Mouse (Mus musculus): ENCODE results near the gene Rgs16.

Gene Rgs16

DNA sequence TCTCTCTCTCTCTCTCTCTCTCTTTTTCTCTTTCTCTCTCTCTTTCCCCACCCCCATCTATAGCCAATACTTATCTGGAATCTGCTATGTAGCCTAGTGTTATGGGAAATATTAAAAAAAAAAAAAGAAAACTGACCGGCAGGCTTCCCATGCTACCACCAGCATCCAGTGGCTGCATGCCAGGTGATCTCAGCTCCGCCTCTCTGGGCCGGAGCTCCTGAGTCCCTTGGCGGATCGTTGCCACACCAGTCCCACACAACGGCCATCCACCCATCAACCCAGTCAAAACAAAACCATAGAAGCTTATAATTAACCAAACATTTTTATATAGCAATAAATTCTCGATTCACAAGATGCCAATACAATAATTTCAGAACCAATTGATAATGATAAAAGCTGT is 19.2 kb upstream of the Rgs16 start:
- no peak for DNase-seq (ENCODE audit: low spot score)

DNA sequence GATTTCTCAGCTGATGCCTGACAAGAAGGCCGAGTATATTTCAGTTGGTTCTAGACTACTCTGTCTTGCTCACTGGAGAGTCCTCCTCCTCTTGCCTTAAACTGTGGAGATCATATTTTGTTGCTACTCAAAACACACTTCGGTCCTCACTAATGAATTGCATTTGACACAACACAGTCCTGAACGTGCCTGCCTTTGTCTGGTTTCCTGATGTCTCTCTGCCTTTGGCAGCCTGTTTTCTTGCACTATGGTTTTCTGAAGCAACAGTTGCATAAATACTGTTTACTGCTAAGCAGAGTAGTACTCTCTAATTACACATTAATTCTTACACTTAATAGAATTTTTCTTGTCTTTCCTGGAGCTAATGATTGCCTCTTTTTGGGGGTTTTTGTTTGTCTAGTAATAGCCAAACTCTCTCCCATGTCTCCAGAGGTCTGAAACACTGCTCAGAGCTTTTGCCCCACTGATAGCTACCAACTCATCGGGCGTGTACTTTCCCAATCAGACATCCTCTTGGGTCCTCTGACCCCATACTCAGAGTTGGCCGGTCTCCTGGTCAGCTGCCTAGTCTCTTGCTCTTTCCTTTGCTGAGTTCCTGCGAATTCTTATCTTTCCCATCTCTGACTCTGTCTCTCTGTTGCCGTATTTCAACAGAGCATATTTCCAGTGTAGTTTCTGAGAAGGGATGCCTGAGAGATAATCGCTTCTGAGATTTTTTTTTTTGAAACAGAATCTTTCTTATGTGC is 18.4 kb upstream of the Rgs16 start:
- no peak for DNase-seq (ENCODE audit: low spot score)

DNA sequence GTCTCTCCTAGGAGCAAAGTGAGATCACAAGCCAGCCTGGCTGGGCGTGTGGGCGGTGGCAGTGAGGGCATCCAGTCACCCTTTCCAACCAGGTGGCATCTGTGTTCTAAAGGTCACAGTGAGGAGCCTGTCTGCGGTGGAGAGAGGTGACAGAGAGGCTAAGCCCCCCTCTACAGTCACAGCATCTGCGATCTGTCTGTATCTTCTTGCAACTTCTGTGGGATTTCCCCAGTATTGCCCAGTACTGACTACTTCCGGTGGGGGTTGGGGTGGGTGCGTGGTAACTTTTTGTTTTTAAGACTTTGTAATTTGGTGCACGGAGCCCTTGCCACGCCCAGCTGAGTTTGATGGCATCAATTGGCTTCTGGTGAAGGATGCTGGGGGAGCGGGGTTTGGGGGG is 16.7 kb upstream of the Rgs16 start:
- DNase-seq (ENCODE audit: low spot score), result no peak

DNA sequence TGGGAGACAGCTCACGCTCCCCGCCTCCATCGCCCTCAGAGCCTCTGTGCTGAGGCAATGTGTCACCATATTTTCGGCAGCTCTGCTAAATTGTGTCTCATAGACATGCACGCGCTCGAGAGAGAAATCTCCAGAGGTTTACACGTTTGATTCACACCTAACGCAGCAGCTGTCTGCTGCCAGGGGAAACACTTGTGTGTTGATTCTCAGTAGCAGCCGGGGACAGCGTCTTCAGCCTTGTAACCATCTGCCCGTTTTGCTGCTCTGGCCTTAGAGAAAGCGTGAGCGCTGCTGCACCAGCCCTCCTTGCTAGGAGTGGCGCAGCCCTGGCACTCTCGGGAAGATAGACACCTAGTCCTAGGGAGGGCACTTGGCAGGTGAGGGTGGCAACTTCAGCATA is 13.5 kb upstream of the Rgs16 start:
- DNase-seq (ENCODE audit: low spot score), result no peak

DNA sequence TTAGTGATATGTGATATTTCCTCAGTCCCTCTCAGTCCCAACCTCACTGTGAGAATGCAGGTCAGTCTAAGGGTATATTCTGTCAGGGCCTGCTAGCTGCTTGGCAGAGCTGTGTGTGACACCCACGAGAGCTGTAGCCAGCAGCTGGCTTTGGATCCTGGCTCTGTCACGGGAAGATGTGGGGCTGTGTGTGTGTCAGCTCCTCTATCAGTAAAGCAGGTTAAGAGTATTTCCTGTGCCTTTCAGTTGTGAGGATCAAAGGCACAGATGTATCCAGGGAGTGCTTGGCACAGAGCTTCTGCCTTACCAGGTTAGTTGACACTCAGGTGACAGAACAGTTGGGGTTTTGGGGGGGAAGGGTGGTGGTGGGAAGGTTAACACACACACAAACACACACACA is 10.3 kb upstream of the Rgs16 start:
- no peak for DNase-seq (ENCODE audit: low spot score)

DNA sequence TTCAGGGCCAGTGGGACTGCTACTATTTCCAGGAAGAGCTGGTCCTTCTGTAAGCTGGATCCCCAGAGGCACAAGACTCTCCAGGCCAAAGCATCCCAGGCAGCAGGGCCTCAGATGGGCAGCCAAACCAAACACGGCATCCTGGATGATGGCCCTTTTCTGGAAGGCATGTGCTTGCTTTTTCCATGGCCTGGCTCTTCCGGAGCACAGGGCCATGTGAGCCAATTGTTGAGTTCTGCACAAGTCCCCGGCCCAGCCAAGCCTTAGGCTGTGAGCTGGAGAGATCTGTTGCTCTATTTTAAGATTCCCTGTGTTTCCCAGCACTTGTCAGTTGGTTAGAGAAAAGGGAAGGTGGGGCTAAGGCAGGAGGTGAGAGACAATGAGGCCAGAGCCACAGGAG is 9.5 kb upstream of the Rgs16 start:
- no peak for DNase-seq (ENCODE audit: low spot score)

DNA sequence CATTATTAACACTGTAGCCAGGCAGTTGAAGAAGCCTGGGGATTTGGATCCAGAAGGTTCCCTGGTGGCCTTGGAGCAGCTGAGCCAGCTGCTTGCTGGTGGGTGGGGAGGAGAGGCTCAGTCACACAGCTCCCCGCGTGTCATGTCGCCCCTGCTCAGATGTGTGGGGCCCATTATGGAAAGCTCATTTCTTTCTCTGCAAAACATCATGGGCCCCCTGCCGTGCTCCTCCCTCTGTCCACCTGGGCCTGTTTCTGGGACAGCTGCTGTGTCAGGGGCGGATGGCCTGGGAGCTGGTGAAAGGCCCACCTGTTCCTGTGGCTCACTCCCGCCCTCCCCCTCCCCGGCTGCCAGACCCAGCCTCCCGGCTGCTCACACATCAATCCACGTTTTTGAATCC is 7.0 kb upstream of the Rgs16 start:
- DNase-seq (ENCODE audit: low spot score), result peak; percentile 62

DNA sequence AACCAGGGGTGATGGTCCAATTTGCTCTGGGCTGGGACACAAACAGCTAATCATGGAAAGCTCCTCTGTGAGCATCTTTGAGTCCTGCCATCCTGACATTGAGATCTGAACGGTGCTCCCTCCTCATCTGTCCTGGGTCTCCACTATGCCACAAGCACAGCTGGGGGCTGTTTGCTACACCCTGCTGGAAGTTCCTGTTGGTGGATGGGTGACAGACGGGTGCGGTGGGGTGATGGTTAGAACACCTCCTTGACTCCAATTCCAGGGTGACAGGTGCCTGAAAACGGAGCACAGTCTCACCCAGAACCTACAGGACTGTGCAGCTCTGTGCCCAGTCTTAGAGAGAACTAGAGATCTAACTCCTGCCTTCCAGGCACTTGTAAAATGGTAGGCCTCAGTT is 5.3 kb upstream of the Rgs16 start:
- no peak for DNase-seq (ENCODE audit: low spot score)

DNA sequence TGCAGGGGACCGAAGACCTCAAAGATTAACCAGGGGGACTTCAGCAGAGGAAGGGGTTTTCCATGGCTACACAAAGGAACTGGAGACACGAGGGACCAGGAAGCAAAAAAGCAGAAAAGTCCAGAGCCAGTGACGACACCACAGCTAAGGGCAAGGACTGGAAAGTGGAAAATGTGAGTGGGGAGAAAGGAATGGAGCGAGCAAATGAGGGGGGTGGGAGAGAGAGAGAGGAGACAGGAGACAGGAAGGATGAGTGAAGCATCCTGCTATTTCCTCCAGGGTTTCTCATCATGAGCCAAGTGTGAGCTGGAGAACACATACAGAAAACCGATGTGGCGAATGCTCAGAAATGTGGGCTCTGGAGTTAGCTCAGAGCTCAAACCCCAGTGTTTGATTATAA is 4.1 kb upstream of the Rgs16 start:
- DNase-seq (ENCODE audit: low spot score), result no peak

DNA sequence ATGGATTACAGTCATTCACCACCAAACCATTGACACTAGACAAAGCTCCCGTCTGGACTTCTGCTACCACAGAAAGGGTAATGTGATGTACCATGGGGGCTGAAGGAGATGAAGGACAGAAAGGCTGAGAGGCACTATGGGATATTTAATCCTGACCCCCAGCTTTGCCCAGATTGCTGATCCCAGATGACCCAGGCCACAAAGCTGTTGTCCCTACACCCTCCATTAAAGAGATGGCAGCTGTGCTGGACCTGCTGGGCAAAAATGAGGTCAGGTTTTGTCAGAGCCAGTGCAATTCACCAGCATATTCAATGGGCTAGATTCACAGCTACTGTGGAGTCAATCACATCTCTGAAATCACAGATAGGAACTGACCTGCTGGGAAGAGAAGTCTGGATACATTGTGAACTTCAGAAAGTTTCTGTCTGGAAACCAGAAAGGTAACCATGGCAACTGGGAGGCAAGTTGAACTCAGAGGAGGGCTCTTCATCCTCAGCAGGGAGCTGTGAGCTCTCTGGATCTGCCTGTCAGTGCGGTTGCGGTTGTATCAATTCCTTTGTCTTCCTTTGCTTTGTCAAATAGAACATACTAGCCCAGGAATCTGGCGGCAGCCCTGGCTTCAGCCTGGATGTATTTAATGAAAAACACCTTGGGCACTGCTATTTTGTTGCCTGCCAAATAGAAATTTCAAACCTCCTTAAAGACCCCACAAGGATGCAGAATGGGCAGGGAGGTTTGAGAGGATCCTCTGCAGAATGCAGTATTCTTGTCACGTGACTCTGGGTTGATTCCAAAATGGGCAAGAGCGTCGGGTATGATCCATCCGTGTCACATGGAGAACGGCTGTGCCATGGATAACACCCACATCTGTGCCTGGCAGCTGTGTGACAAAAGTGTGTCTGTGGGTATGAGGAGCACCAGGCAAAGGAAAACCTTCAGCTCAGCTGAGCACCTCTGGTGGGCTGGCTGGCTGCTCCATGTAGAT is 2.8 kb upstream of the Rgs16 start:
- peak; percentile 68 for DNase-seq (ENCODE audit: low spot score)

DNA sequence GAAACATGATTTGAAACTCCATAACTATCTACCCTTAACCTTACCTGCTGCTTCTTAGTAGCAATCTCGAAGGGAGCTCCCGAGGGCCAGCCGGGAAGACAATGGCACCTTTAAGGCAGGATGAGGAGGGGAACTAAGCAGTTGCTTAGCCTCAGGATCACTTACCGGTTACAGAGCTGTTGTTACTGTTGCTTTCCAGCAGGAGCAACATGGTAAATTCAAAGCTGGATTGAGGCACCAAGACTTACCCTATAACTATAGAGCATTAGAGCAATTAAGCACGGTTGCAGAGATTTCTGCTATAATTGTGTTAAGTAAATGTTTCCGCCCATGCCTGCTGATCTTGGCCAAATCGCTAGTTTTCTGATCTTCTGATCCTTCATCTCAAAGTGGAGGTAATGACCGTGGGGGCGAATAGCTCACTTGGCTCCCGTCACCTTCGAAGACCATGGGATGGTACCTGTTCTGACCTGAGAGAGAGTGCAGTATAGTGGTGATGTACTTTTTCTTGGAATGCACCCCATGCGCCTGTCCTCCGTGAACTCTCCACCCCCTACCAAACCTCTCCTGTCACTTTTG is 623 bp upstream of the Rgs16 start:
- peak; percentile 43 for DNase-seq (ENCODE audit: low spot score)

DNA sequence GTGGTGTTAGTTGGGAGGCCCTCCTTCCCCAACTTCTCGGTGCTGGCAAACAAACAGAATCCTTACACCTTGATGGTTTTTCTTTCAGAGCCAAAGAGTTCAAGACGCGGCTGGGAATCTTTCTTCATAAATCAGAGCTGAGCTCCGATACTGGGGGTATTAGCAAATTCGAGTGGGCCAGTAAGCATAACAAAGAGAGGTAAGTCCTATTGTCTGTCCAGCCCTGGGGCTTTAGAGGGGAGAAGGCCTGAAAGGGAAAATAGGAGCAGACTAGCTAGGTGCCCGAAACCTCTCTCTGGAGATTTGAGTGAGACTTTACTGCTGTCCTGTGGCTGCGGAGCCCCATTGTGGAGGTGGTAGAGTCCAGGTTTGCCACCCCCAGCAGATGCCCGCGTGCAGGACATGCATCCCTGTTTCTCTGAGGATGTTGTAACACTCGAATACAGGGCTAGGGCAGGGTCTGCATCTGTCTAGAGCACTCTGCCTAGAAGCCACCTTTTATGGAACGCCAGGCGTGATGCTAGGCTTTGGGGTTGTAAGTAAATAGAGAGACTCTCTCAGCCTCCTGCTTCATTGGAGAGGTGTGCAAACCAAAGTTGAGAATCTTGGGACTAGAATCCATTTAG is 739 bp downstream of the Rgs16 start:
- DNase-seq (ENCODE audit: low spot score), result peak; percentile 32

DNA sequence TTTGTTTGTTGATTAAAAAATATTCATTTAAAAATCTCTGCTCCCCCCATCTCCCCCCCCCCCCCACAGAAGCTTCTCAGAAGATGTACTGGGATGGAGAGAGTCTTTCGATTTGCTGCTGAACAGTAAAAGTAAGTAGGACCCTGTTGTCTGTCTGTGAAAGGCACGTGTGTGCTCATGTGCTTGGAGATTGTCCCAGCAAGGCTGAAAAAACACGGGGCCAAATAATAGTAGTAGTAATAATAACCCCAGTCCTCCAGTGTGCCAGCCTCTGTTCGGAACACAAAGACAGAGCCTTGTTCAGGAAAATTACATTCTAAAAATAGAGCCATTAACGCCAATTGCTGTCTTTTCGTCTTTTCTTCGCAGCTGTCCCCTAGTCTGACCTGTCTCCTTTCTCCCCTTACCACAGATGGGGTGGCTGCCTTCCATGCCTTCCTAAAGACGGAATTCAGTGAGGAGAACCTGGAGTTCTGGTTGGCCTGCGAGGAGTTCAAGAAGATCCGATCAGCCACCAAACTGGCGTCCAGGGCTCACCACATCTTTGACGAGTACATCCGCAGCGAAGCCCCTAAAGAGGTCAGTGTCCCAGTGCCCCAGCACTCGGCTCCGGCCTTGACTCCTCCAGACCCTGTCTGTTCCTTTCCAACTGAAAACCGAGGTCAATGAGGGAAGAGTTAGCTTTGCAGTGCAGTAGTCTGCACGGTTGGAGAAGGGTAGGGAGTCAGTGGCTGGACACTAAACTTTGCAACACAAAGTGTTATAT is 1.6 kb downstream of the Rgs16 start:
- DNase-seq (ENCODE audit: low spot score), result peak; percentile 34

DNA sequence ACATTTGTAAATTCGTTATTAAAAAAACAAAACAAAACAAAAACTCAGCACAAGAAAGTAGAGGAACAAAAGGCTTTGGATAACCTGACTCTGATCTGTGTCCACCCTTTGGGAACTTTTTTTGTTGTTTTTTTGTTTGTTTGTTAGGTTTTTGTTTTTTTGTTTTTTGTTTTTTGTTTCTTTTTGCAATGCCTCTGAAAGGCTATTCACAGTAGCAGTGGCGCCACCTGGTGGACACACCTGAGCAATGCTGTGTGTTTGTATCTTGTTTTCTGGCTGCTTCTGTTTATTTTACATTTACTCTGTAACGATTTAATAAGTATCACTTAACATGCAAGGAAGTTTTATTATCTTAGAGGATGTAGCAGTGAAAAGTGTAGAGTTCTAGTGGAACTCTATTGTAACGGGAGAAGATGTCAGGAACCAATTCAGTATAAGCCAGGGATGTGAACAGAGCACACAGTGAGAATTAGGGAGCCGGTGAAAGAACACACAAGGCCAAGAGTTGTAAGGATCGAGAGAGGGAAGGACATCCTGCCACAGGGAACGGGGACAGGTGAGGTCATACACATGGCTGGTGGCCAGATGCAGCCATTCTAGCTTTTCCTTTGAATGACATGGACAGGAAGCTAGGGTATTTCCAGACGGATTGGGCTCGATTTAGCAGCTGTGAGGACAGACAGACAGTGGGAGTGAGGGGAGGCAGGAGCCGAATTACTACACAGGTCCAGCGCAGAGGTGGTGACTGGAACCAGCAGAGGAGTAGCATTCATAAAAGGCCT is 2.4 kb downstream of the Rgs16 start:
- peak; percentile 86 for DNase-seq (ENCODE audit: low spot score)

DNA sequence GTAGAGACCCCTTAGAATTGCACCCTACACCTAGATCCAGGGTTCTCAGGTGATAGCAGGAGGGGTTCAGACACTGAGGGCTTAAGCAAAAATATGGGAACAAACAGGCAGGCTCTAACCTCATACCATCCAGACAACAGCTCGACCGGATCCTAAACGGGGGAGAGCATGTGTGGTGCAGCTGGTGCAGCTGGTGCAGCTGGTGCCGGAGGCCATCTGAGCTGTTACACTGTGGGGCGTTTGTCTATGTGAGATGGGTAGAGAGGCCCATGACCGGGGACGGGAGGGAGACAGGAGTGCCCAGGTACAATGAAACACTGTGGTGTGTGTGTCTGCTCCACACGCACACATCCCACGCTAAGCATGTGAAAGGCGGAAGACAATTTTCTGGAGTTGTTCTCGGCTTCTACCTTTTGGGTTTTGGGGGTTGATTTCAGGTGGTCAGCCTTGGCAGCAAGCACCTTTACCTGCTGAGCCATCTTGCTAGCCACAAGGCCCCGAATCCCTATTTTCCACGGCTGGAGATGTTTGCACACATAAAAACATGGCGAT is 6.0 kb downstream of the Rgs16 start:
- peak; percentile 54 for DNase-seq (ENCODE audit: low spot score)

DNA sequence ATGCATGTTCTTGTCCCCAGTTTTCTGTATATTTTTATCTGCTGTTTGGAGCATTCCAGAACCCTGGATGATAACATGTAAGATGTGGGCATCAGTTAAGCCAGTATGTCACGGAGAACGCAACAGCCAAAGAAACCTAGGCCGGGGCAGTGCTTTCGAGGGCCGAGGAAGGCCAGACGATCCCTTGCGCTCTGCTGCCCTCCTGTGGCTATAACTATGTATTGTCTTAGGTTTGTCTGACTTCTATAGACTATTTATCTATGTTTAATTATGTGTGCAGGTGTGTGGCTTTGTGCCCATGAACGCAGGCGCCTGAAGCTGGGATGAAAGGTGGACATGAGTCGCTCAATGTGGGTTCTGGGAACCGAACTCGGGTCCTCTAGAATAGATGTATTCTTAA is 6.6 kb downstream of the Rgs16 start:
- peak; percentile 96 for DNase-seq (ENCODE audit: low spot score)

DNA sequence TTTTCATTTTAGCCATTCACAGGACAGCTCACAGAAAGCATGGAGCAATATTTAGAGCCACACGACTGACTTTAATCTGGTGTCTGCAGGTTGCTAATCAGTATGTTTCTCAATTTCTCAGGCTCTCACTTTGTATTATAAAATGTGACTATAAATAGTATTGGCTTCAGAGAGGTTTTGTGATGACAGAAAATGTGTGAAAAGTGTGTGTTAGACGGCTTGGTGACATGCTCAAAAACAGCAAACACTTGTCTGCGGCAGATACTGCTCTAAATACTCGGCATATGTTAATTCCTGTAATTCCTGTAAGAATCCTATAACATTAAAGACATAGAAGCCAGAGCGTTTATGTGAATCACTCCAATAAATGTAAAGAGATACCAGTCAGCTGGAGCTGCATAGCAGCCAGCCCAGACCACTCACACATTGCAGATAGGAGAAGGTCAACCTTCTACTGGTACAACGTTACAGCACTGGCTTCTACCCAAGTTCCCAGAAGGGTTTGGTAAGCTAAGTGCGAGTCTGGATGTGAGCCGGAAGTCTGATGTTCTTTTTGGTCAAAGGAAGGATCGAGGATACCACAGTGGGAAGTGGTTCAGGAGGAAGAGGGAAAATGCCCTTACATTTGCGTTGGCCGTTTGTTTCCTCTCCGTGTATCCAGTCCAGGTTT is 7.8 kb downstream of the Rgs16 start:
- no peak for DNase-seq (ENCODE audit: low spot score)

DNA sequence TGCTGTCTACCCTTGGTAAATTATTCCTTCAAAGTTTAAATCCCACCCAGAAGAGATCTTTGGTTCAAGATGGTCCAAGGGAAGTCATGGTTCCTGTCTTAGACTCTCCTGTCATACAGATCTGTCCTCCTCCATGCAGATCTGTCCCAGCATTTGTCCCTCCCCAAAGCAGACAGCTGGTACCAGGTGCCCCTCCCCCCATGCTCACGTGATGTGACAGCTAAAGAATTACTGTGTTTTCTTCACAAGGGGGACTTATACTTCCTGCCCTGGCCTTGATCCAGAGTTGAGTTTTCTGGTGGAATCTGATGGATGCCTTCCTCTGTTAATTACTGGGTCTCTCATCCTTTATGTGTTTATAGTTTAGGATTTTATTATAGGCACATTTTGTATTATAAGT is 8.4 kb downstream of the Rgs16 start:
- peak; percentile 60 for DNase-seq (ENCODE audit: low spot score)

DNA sequence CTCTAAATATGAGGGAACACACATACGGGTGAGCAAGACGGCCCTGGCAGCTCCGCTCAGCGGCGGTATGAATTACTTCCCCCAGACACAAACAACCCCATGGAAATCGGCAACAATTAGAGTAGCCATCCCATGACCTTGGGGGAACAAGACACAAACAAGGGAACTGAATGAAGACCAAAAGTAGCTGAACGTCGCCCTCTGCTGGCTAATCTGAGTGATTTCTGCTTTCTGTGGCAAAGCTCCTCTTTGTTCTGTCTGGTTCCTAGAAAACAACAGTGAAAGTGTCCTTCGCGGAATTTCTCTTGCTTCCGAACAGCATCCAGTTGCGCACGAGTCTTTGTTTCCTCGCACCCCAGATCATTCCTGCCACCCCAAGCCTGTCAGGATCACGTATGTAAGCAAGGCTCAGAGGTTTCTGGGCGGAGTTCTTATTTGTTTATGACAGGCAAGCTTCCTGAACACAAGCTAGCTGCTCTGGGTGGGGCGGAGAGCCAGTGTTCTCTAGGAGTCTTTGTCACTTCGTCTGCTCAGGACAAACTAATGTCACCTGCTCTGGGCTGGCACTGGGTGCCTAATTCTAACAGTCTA is 9.2 kb downstream of the Rgs16 start, which contains the start of gene Rnasel:
Rnasel (plus strand) TSS at position 216 of the 591 bp plus-strand sequence.
- DNase-seq (ENCODE audit: low spot score), result peak; percentile 96
